Mouse (Mus musculus): ENCODE measurements around the gene Vmn2r41. TPM values are rescaled to one million over a fixed set of nuclear protein-coding genes. Genes with fewer than 3 reads are reported as not detected.
"Not testable (repeated sequence)": the region's sequence is repeated elsewhere in the genome, so short reads cannot be mapped to it uniquely, and the experiment has no call there.

The Vmn2r41 gene
- not detected in 2 replicates for polyA plus RNA-seq (2015; fragmentation: Nextera tagmentation; extraction: Ambion mirVana)

GRCm38 (mm10) chr7:8161554-8161953 lies at the start of gene Vmn2r41:
Gene Vmn2r41, minus strand, starts transcription at chr7:8161654.
- H3K27me3 ChIP-seq (ENCODE audit: control insufficient read depth, insufficient read depth, low read depth, low read length); H3K4me1 ChIP-seq (ENCODE audit: control insufficient read depth, insufficient read depth, low read length); H3K9me3 ChIP-seq (replicated peaks; ENCODE audit: control insufficient read depth, low read length, poor library complexity, severe bottlenecking); H3K4me2 ChIP-seq (ENCODE audit: low read length); H3K36me3 ChIP-seq (ENCODE audit: control insufficient read depth, insufficient read depth, low read length); H3K27ac ChIP-seq (ENCODE audit: low read length); ATAC-seq; H3K9ac ChIP-seq (ENCODE audit: low read depth, low read length); H3K4me3 ChIP-seq (ENCODE audit: low read depth, low read length): not testable (repeated sequence)
- no CpG with 5 or more reads among the region's 1 CpGs for WGBS

DNA sequence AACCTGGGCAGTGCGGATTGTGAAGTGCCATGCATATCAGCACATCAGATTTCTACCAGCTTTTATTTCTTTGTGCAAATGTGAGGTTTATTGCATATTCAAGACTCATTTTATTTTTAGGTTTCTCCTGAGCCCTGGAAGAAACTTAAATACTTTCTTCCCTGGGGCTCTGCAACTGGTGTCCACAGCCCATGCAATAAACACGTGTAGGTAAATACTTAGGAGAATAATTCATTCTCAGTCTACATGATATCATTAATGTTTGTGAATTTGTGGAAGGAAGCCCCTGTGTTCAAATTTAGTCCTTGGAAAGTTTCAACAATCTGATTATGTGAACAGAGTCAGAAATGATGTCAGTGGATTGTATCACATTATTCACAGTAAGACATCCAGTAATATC lies 38.8 kb upstream of the Vmn2r41 start, which contains the start of gene Vmn2r42:
Vmn2r42 (minus strand) TSS at position 101 of the 400 bp plus-strand sequence.
- H3K27ac ChIP-seq (ENCODE audit: low read length); H3K36me3 ChIP-seq (ENCODE audit: control insufficient read depth, insufficient read depth, low read length); H3K4me2 ChIP-seq (ENCODE audit: low read length); ATAC-seq; H3K4me1 ChIP-seq (ENCODE audit: control insufficient read depth, insufficient read depth, low read length); H3K27me3 ChIP-seq (ENCODE audit: control insufficient read depth, insufficient read depth, low read depth, low read length); H3K4me3 ChIP-seq (ENCODE audit: low read depth, low read length); H3K9me3 ChIP-seq (replicated peaks; ENCODE audit: control insufficient read depth, low read length, poor library complexity, severe bottlenecking); H3K9ac ChIP-seq (ENCODE audit: low read depth, low read length): not testable (repeated sequence)
- no CpG with 5 or more reads among the region's 2 CpGs for WGBS

GRCm38 (mm10) chr7:8092871-8093270 lies 68.6 kb downstream of the Vmn2r41 start:
- ATAC-seq; H3K36me3 ChIP-seq (ENCODE audit: control insufficient read depth, insufficient read depth, low read length); H3K27me3 ChIP-seq (ENCODE audit: control insufficient read depth, insufficient read depth, low read depth, low read length); H3K4me1 ChIP-seq (ENCODE audit: control insufficient read depth, insufficient read depth, low read length); H3K27ac ChIP-seq (ENCODE audit: low read length); H3K9me3 ChIP-seq (replicated peaks; ENCODE audit: control insufficient read depth, low read length, poor library complexity, severe bottlenecking); H3K4me3 ChIP-seq (ENCODE audit: low read depth, low read length); H3K9ac ChIP-seq (ENCODE audit: low read depth, low read length); H3K4me2 ChIP-seq (ENCODE audit: low read length): not testable (repeated sequence)
- 44% methylated on average over 9 of the region's 15 CpGs for WGBS

Other genes starting within 250 kb of the Vmn2r41 start
- not detected in 2 replicates for gene Vmn2r42, start 38.7 kb upstream of the Vmn2r41 start, polyA plus RNA-seq (2015; fragmentation: Nextera tagmentation; extraction: Ambion mirVana)
- not detected in 2 replicates for gene Vmn2r43, start 98.9 kb upstream of the Vmn2r41 start, polyA plus RNA-seq (2015; fragmentation: Nextera tagmentation; extraction: Ambion mirVana)
- gene Vmn2r44, start 221.7 kb upstream of the Vmn2r41 start, polyA plus RNA-seq (2015; fragmentation: Nextera tagmentation; extraction: Ambion mirVana), result not detected in 2 replicates

Data from midbrain, embryonic 16.5 days (tissue).